Mouse (Mus musculus) limb, embryonic 14.5 days (tissue): ENCODE measurements around the gene Usp47. TPM values are rescaled to one million over a fixed set of nuclear protein-coding genes. Genes with fewer than 3 reads are reported as not detected.
"Not testable (repeated sequence)": the region's sequence is repeated elsewhere in the genome, so short reads cannot be mapped to it uniquely, and the experiment has no call there.

Experiments
- ATAC-seq: fragments of 200-750 bp; cut with Nextera tagmentation; 2 replicates; pipeline ENCODE4 v1.8.0; 2017; ENCODE audit warnings: low read depth, moderate number of reproducible peaks, moderate TSS enrichment; ENCODE audit not compliant: low FRiP score
- DNase-seq: peaks from one replicate; pipeline ENCODE4 v3.0.0-alpha.2; 2015; ENCODE audit warnings: low spot score
- H3K27ac ChIP-seq: fragments of 300-500 bp; sonication (generic); replicated peaks from 2 replicates; pipeline ENCODE4 v1.5.1; 2014; ENCODE audit warnings: low read depth, mild to moderate bottlenecking, low read length, moderate library complexity, mixed read lengths
- H3K27me3 ChIP-seq: fragments of 300-500 bp; sonication (generic); 2 replicates; pipeline ENCODE4 v1.6.1; 2014; ENCODE audit warnings: low read length, mixed read lengths; ENCODE audit not compliant: control insufficient read depth, insufficient read depth
- H3K36me3 ChIP-seq: fragments of 300-500 bp; sonication (generic); 2 replicates; pipeline ENCODE4 v1.6.1; 2014; ENCODE audit warnings: mild to moderate bottlenecking, low read length, moderate library complexity, mixed read lengths; ENCODE audit not compliant: control insufficient read depth, insufficient read depth
- H3K4me1 ChIP-seq: fragments of 300-500 bp; sonication (generic); 2 replicates; pipeline ENCODE4 v1.6.1; 2014; ENCODE audit warnings: antibody characterized with exemption, low read length, mixed read lengths; ENCODE audit not compliant: control insufficient read depth, insufficient read depth
- H3K4me2 ChIP-seq: fragments of 300-500 bp; sonication (generic); replicated peaks from 2 replicates; pipeline ENCODE4 v1.6.1; 2014; ENCODE audit warnings: low read depth, mild to moderate bottlenecking, low read length, moderate library complexity; ENCODE audit not compliant: severe bottlenecking
- H3K4me3 ChIP-seq: fragments of 300-500 bp; sonication (generic); replicated peaks from 2 replicates; pipeline ENCODE4 v1.5.1; 2014; ENCODE audit warnings: low read length
- H3K9ac ChIP-seq: fragments of 300-500 bp; sonication (generic); 2 replicates; pipeline ENCODE4 v1.6.1; 2014; ENCODE audit warnings: mild to moderate bottlenecking, low read depth, low read length, moderate library complexity; ENCODE audit not compliant: severe bottlenecking
- H3K9me3 ChIP-seq: fragments of 300-500 bp; sonication (generic); 2 replicates; pipeline ENCODE4 v1.6.1; 2016; ENCODE audit warnings: low read length; ENCODE audit not compliant: control insufficient read depth
- POLR2A ChIP-seq: fragments of 200-500 bp; IDR thresholded peaks from 2 replicates; pipeline ENCODE4 v1.8.0; 2012; ENCODE audit warnings: inconsistent platforms, mild to moderate bottlenecking, moderate library complexity, borderline replicate concordance; ENCODE audit not compliant: insufficient read depth, insufficient read length; ENCODE audit errors: extremely low read depth
- WGBS: fragments of 180-500 bp; shearing (Covaris S2); extraction: QIAGEN DNeasy Blood & Tissue Kit; methylation state at CpG from one replicate; pipeline ENCODE4 v1.1.7; 2014; 5-methylcytosine and 5-hydroxymethylcytosine counted together
- polyA plus RNA-seq, 2 experiments: library from polyadenylated mRNA; depleted of rRNA in 1 of 2; stranded (reverse) in 1 of 2; unstranded in 1 of 2; fragments of >200 nt; fragmentation: Nextera tagmentation in 1 of 2; extraction: Ambion mirVana in 1 of 2; gene quantifications; 2 replicates each; pipeline versions ENCODE4 v1.2.1 to v1.2.3; 2012 to 2014

The Usp47 gene
- polyA plus RNA-seq, 2 experiments: 51.9 to 81.2 TPM

- Histone ChIP-seq H3K4me3 (no peak overlapping the region), H3K4me2 (no peak overlapping the region), H3K9ac (no peak overlapping the region), H3K36me3 (peaks cover 61% of the 10 kb centered on the region), H3K9me3 (no peaks in the 10 kb centered on the region), H3K27ac (no peak overlapping the region), H3K4me1 (no peaks in the 10 kb centered on the region), H3K27me3 (no peaks in the 10 kb centered on the region)
- DNase-seq (peak; percentile 79), ATAC-seq (no peak; the same call in 1 of the 2 replicates)
- WGBS: 45% methylated on average over 4 of the region's 4 CpGs
- no peak for TF ChIP-seq POLR2A
These were observed 61.8 kb downstream of the Usp47 start for GRCm38 (mm10) chr7:112085062-112085461.

GRCm38 (mm10) chr7:112086186-112086585 is 62.9 kb downstream of the Usp47 start:
- WGBS: 91% methylated on average over 2 of the region's 2 CpGs
- Histone ChIP-seq H3K9me3 (no peaks in the 10 kb centered on the region), H3K4me2 (no peak overlapping the region), H3K27ac (no peak overlapping the region), H3K4me1 (no peaks in the 10 kb centered on the region), H3K36me3 (peaks cover 61% of the 10 kb centered on the region), H3K9ac (no peak overlapping the region), H3K27me3 (no peaks in the 10 kb centered on the region), H3K4me3 (no peak overlapping the region)
- TF ChIP-seq POLR2A: no peak
- ATAC-seq (no peak), DNase-seq (no peak)

- ATAC-seq, DNase-seq, H3K9me3 ChIP-seq, H3K9ac ChIP-seq, H3K27ac ChIP-seq, H3K4me1 ChIP-seq, H3K4me2 ChIP-seq, H3K4me3 ChIP-seq, H3K27me3 ChIP-seq: not testable (repeated sequence)
- peaks cover 90% of the 10 kb centered on the region for H3K36me3 ChIP-seq
- WGBS: 83% methylated on average over 4 of the region's 4 CpGs
These were observed 71.6 kb downstream of the Usp47 start for GRCm38 (mm10) chr7:112094923-112095322.

DNA sequence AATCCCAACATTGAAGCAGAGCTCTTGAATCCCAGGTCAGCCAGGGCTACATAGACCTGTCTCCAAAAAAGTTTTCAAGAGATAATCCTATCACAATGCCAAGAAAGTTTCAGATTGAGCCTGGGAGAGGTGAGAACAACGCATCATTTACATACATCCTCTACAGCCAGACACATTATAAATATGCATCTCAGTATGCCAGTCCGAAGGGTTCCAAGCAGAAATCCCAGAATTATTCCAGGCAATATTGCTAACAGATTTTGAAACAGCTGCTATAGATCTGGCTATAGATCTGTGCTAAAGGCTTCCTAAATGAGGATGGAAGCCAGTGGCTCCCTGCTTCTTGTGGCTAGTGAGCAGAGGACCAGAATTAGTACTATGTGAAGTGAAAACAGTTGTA is 77.6 kb downstream of the Usp47 start:
- Histone ChIP-seq H3K4me3 (no peak overlapping the region), H3K36me3 (peaks cover 83% of the 10 kb centered on the region), H3K4me2 (no peak overlapping the region), H3K4me1 (no peaks in the 10 kb centered on the region), H3K9me3 (no peaks in the 10 kb centered on the region), H3K27me3 (no peaks in the 10 kb centered on the region), H3K9ac (no peak overlapping the region), H3K27ac (no peak overlapping the region)
- no peak for DNase-seq
- WGBS: 88% methylated on average over 2 of the region's 2 CpGs
- TF ChIP-seq POLR2A: no peak
- ATAC-seq: no peak

DNA sequence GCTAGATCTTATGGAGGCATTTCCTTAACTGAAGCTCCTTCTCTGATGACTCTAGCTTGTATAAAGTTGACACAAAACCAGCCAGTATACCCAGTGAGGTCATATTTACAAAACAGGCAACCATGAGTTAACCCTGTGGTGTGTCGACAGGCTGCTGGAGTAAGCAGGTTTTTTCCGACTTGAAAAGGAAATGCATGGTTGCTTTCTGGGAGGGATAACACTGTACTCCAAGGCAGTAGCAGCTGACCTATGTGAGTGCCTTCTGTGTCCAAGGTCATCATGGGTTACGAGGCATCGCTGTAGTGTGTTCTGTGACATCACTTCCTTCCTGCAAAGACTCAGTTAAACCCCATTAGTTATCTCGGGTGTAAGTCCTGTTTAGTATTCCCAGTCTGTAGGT is 79.6 kb downstream of the Usp47 start:
- no peak overlapping the region for H3K27ac ChIP-seq
- H3K4me2 ChIP-seq: no peak overlapping the region
- no peak overlapping the region for H3K9ac ChIP-seq
- no peaks in the 10 kb centered on the region for H3K27me3 ChIP-seq
- ATAC-seq (no peak), DNase-seq (no peak)
- peaks cover 82% of the 10 kb centered on the region for H3K36me3 ChIP-seq
- no peak for TF ChIP-seq POLR2A
- no peaks in the 10 kb centered on the region for H3K4me1 ChIP-seq
- no peak overlapping the region for H3K4me3 ChIP-seq
- no peaks in the 10 kb centered on the region for H3K9me3 ChIP-seq
- 76% methylated on average over 5 of the region's 5 CpGs for WGBS

DNA sequence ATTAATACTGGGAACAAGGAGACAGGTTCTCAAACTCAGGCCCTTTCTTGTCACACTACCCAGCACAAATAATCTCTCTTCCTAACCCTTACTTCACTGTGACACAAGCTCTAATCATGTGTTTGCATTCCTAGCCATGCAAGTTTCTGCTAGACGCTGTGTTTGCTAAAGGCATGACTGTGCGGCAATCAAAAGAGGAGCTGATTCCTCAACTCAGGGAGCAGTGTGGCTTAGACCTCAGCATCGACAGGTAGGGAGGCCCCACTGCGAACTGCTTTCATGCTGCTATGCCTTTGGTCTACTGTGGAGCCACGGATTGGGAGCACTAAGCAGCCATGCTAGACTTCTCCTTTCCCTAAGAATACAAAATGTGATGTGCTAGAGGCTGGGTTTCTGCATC is 80.5 kb downstream of the Usp47 start:
- DNase-seq (no peak), ATAC-seq (no peak)
- TF ChIP-seq POLR2A: no peak
- Histone ChIP-seq H3K4me1 (no peaks in the 10 kb centered on the region), H3K9me3 (no peaks in the 10 kb centered on the region), H3K9ac (no peak overlapping the region), H3K27me3 (no peaks in the 10 kb centered on the region), H3K4me2 (no peak overlapping the region), H3K36me3 (peaks cover 82% of the 10 kb centered on the region), H3K4me3 (no peak overlapping the region), H3K27ac (no peak overlapping the region)
- WGBS: 88% methylated on average over 5 of the region's 5 CpGs
